Mouse (Mus musculus) heart, embryonic 10.5 days (tissue): ENCODE measurements around the gene Fgfr2. TPM values are rescaled to one million over a fixed set of nuclear protein-coding genes. Genes with fewer than 3 reads are reported as not detected.

ENCODE experiments used
- DNase-seq: peaks from one replicate; pipeline ENCODE4 v3.0.0-alpha.2; 2017; ENCODE audit warnings: low spot score
- H3K27ac ChIP-seq: fragments of 300-500 bp; sonication (generic); 2 replicates; pipeline ENCODE4 v1.5.1; 2016; ENCODE audit warnings: mild to moderate bottlenecking
- H3K27me3 ChIP-seq: fragments of 300-500 bp; sonication (generic); 2 replicates; pipeline ENCODE4 v1.6.1; 2016; ENCODE audit warnings: mild to moderate bottlenecking; ENCODE audit not compliant: poor library complexity, insufficient read depth, severe bottlenecking
- H3K36me3 ChIP-seq: fragments of 300-500 bp; sonication (generic); 2 replicates; pipeline ENCODE4 v1.6.1; 2016; ENCODE audit warnings: mild to moderate bottlenecking, moderate library complexity
- H3K4me1 ChIP-seq: fragments of 300-500 bp; sonication (generic); 2 replicates; pipeline ENCODE4 v1.6.1; 2016; ENCODE audit warnings: mild to moderate bottlenecking
- H3K4me3 ChIP-seq: fragments of 300-500 bp; sonication (generic); 2 replicates; pipeline ENCODE4 v1.5.1; 2016; ENCODE audit warnings: mild to moderate bottlenecking, moderate library complexity
- H3K9me3 ChIP-seq: fragments of 300-500 bp; sonication (generic); 2 replicates; pipeline ENCODE4 v1.6.1; 2016; ENCODE audit warnings: mild to moderate bottlenecking, moderate library complexity
- WGBS: fragments of 180-500 bp; shearing (Covaris S2); methylation state at CpG from one replicate; pipeline ENCODE4 v1.1.7; 2016; 5-methylcytosine and 5-hydroxymethylcytosine counted together
- polyA plus RNA-seq: library from polyadenylated mRNA; unstranded; fragments of >200 nt; fragmentation: Nextera tagmentation; extraction: Ambion mirVana; gene quantifications from 2 replicates; pipeline ENCODE4 v1.2.1, GENCODE M21; 2016

Fgfr2 gene
- polyA plus RNA-seq, 1 experiment from 2014 or later = 46.6 TPM

GRCm38 (mm10) chr7:131597779-131598482 is 1525.2 kb downstream of the Fgfr2 start:
- Histone ChIP-seq H3K4me1 (peaks cover 4% of the 10 kb centered on the region), H3K27me3 (peaks cover 32% of the 10 kb centered on the region; the same call in 1 of the 2 replicates), H3K9me3 (no peaks in the 10 kb centered on the region), H3K27ac (0 out of 2 replicates have a peak overlapping the region, but pooled peaks have one; percentile 25), H3K36me3 (no peaks in the 10 kb centered on the region), H3K4me3 (no peak overlapping the region)
- DNase-seq = no peak
- WGBS = 25% methylated on average over 12 of the region's 12 CpGs

DNA sequence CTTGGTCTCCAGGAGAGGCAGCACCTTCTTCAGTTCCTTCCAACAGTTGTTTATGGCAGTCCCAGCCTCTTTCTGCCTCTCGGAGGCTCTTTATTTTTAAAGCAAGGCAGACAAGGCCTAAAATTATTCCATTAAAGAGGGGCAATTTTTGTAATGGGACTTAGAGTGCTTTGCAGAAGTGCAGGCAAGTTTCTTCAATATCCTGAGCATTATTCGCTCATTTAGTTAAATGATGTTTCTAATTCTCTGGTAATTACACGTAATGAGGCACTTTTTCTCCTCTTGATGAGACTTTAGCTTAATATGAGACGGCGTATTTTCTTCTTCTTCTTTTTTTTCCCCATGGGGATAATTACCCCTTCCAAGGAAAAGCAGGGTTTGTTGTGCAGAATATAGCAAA is 1537.6 kb downstream of the Fgfr2 start:
- no peak for DNase-seq
- no peaks in the 10 kb centered on the region for H3K9me3 ChIP-seq
- H3K27ac ChIP-seq = no peak overlapping the region
- H3K36me3 ChIP-seq = no peaks in the 10 kb centered on the region
- H3K4me1 ChIP-seq = no peaks in the 10 kb centered on the region
- no peaks in the 10 kb centered on the region for H3K27me3 ChIP-seq
- 85% methylated on average over 5 of the region's 5 CpGs for WGBS
- H3K4me3 ChIP-seq = no peak overlapping the region

DNA sequence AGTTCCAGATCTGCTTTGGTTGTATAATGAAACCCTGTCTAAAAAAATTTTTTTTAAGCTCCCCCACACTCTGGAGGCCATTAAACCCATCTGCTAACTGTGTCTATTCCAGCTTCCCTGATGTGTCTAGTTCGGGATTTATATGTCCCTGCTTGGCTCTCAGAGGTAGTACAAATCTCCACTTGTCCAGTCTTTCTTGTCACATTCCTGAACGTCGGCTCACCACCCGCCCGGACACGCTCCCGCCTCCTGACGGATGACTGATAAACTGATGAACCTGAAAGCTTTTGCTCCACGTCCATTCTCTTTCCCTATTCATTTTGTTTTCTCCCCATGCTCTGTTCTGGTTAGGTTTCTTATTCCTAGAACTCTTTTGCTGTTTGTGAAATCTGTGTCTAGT is 1541.0 kb downstream of the Fgfr2 start:
- no peak overlapping the region for H3K4me3 ChIP-seq
- no peaks in the 10 kb centered on the region for H3K9me3 ChIP-seq
- no peaks in the 10 kb centered on the region for H3K36me3 ChIP-seq
- H3K27me3 ChIP-seq = no peaks in the 10 kb centered on the region
- WGBS = 40% methylated on average over 9 of the region's 9 CpGs
- peak; percentile 74 for DNase-seq
- no peaks in the 10 kb centered on the region for H3K4me1 ChIP-seq
- H3K27ac ChIP-seq = no peak overlapping the region

DNA sequence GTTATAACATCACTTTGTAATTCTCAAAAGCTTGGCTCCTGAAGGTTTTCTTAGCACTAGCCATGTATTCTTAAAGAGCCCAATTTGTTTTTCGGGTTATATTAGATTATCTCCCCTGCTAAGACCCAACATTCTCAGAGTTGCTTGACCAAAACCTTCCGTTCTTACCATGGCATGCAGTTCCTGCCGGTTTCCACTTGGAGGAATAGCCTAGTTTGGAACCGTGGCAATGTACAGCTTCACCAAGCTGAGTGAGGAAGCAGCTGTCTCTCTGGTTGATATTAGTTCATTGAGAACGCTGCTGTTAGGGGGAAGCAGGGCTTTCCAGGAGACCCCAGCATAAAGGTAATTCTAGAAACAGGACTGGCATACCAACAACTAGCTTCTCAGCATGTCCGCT is 1547.9 kb downstream of the Fgfr2 start:
- H3K4me3 ChIP-seq = no peak overlapping the region
- WGBS = 79% methylated on average over 6 of the region's 6 CpGs
- DNase-seq = no peak
- no peaks in the 10 kb centered on the region for H3K9me3 ChIP-seq
- H3K27ac ChIP-seq = no peak overlapping the region
- H3K4me1 ChIP-seq = no peaks in the 10 kb centered on the region
- H3K27me3 ChIP-seq = no peaks in the 10 kb centered on the region
- peaks cover 36% of the 10 kb centered on the region for H3K36me3 ChIP-seq

DNA sequence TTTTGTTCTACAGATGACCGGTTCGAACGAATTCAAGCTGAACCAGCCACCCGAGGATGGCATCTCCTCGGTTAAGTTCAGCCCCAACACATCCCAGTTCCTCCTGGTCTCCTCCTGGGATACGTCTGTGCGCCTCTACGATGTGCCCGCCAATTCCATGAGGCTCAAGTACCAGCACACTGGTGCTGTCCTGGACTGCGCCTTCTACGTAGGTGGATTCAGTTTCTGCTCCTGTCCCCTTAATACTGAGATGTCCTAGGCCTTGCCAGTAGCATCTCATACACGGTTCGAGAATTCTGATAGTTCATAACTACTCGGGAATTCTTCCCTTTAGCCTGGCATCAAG is 1562.5 kb downstream of the Fgfr2 start:
- DNase-seq = no peak
- Histone ChIP-seq H3K27ac (peak overlapping the region; percentile 98), H3K4me3 (peak overlapping the region; percentile 90), H3K4me1 (peaks cover 14% of the 10 kb centered on the region), H3K27me3 (peaks cover 38% of the 10 kb centered on the region), H3K9me3 (no peaks in the 10 kb centered on the region), H3K36me3 (peaks cover 30% of the 10 kb centered on the region)
- whole genome bisulfite sequencing = under 1% methylated on average over 14 of the region's 14 CpGs

DNA sequence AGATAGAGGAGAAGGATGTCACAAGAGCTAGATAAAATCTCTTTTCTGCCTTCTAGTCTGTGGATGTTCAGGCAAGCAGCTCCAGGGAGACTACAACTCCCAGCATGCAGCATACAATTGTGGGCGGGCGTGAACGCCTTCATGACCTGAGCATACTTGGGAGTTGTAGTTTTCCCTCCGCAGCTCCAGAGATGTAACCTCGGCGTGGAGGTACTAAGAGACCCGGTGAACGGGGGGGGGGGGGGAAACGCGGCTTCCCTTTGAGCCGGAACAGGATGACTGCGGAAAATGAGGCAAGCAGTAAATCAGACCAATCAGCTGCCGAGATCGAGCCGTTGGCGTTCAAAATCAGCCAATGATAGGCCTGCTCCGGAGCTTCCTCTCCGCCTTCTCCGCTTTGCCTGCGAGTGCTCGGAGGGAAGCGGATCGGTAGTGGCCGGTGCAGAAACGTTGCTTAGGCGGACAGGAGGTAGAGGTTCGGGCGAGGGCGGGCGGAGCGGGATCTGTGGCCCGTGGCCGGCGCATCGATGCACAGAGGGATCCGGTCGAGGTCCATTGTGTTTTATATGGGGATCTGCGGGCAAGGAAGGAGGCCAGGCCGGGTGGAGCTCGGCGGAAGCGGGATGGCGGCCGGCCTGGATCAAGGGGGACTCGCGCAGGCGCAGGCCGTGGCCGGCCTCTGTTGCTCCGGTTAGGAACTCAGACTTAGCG is 1563.0 kb downstream of the Fgfr2 start, which contains the start of gene Bub3:
Gene Bub3, plus strand, starts transcription at position 237 of the 711 bp plus-strand sequence.
- peak; percentile 97 for DNase-seq
- H3K4me3 ChIP-seq = peak within 1 kb of the TSS; percentile 90
- under 1% methylated on average over 47 of the region's 51 CpGs for WGBS
- H3K27ac ChIP-seq = peak within 1 kb of the TSS; percentile 98
- peaks cover 20% of the 10 kb centered on the region for H3K4me1 ChIP-seq
- H3K36me3 ChIP-seq = peaks cover 30% of the 10 kb centered on the region
- H3K9me3 ChIP-seq = no peaks in the 10 kb centered on the region
- H3K27me3 ChIP-seq = peaks cover 43% of the 10 kb centered on the region

- Histone ChIP-seq H3K4me3 (no peak overlapping the region), H3K27me3 (peaks cover 67% of the 10 kb centered on the region), H3K36me3 (peaks cover 11% of the 10 kb centered on the region), H3K9me3 (no peaks in the 10 kb centered on the region), H3K4me1 (peaks cover 31% of the 10 kb centered on the region), H3K27ac (no peak overlapping the region)
- DNase-seq = no peak
- 37% methylated on average over 2 of the region's 2 CpGs for WGBS
Measured at GRCm38 (mm10) chr7:131557751-131558150, 1565.4 kb downstream of the Fgfr2 start.

- DNase-seq = peak; percentile 76
- H3K27ac ChIP-seq = no peak overlapping the region
- peaks cover 77% of the 10 kb centered on the region for H3K27me3 ChIP-seq
- H3K4me1 ChIP-seq = peaks cover 33% of the 10 kb centered on the region
- no peaks in the 10 kb centered on the region for H3K9me3 ChIP-seq
- WGBS = under 1% methylated on average over 37 of the region's 37 CpGs
- H3K4me3 ChIP-seq = 0 out of 2 replicates have a peak overlapping the region, but pooled peaks have one; percentile 38
- peaks cover under 1% of the 10 kb centered on the region; the same call in 1 of the 2 replicates for H3K36me3 ChIP-seq
Measured at GRCm38 (mm10) chr7:131556541-131557271, 1566.4 kb downstream of the Fgfr2 start.

DNA sequence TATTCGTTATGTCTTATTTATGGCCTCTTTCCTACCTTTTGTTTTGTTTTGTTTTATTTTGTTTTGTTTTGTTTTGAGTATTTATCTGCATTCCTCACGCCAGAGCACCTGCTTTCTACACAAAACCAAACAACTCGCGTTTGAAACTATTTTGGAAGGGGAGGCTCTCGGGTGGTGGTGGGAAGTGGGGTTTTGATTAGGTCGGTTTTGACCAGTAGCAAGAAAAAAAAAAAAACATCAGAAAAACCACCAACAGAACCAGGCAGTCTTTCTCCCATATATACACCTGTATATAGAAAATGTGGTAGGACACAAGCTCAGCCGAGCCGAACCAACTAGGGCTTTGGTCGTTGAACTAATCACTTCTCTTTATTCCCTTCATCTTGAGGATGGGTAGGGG is 1567.0 kb downstream of the Fgfr2 start:
- 2% methylated on average over 9 of the region's 9 CpGs for WGBS
- no peak for DNase-seq
- Histone ChIP-seq H3K9me3 (no peaks in the 10 kb centered on the region), H3K4me1 (peaks cover 33% of the 10 kb centered on the region), H3K27me3 (peaks cover 83% of the 10 kb centered on the region), H3K27ac (no peak overlapping the region), H3K4me3 (peak overlapping the region; percentile 19; the same call in 1 of the 2 replicates), H3K36me3 (no peaks in the 10 kb centered on the region)

DNA sequence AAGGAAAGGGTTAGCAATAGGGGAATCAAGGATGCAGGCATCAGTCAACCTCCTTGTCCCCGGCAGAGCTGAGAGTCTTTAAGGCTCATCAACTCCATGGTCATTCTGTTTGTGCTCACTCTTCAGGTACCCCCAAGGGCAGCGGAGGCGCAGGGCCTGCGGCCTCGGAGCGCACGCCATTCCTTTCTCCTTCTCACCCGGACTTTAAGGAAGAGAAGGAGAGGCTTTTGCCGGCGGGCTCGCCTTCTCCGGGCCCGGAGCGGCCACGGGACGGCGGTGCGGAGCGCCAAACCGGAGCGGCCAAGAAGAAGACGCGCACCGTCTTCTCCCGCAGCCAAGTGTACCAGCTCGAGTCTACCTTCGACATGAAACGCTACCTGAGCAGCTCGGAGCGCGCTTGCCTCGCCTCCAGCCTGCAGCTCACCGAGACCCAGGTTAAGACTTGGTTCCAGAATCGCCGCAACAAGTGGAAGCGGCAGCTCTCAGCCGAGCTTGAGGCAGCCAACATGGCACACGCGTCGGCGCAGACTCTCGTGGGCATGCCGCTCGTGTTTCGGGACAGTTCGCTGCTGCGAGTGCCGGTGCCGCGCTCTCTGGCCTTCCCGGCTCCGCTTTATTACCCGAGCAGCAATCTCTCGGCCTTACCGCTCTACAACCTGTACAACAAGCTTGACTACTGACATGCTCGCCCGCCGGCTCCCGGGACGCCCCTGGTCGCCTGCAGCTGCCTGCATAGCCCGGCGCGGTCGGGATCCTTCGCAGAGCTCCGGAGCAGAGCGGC is 1567.7 kb downstream of the Fgfr2 start:
- DNase-seq = no peak
- H3K27ac ChIP-seq = no peak overlapping the region
- H3K4me3 ChIP-seq = peak overlapping the region; percentile 19
- H3K9me3 ChIP-seq = no peaks in the 10 kb centered on the region
- under 1% methylated on average over 68 of the region's 68 CpGs for WGBS
- no peaks in the 10 kb centered on the region for H3K36me3 ChIP-seq
- peaks cover 33% of the 10 kb centered on the region for H3K4me1 ChIP-seq
- peaks cover 89% of the 10 kb centered on the region for H3K27me3 ChIP-seq

DNA sequence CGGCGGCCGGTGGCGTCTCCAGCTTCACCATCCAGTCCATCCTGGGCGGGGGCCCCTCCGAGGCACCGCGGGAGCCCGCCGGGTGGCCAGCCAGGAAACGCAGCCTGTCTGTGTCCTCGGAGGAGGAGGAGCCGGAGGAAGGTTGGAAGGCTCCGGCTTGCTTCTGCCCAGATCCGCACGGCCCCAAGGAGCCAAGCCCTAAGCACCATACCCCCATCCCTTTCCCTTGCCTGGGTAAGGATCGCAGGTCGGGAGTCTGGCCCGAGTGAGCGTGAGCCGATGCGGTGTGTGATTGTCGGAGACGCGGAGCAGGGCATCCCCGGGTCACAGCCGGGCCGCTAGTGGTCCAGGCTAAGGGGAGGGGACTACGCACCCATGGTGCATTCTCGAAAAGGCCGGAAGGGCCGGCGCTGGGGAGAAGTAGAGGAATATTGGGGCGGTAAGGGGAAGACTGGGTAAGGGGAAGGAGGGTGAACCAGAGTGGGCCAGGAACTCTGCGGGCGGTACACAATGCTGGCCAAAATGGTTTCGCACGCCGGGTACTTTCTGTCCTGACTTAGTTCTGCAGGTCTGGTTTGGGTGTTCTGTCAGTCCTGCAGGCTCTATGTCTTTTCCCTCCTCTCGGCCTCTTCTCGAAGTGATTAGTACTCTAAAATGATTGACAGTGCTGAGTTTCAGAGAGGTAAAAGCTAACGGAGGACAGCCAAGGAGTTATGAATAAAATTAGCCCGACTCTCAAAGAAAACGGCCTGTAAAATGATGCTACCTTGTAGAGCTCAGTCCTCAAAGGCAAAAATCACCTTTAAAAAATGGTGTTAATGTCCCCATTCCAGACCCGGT is 1568.6 kb downstream of the Fgfr2 start:
- Histone ChIP-seq H3K36me3 (no peaks in the 10 kb centered on the region), H3K4me3 (peak overlapping the region; percentile 58), H3K9me3 (no peaks in the 10 kb centered on the region), H3K4me1 (peaks cover 33% of the 10 kb centered on the region), H3K27ac (no peak overlapping the region), H3K27me3 (peaks cover 99% of the 10 kb centered on the region)
- DNase-seq = no peak
- WGBS = under 1% methylated on average over 45 of the region's 45 CpGs

- peak; percentile 77 for DNase-seq
- under 1% methylated on average over 39 of the region's 39 CpGs for WGBS
- H3K4me1 ChIP-seq = peaks cover 33% of the 10 kb centered on the region
- no peaks in the 10 kb centered on the region for H3K36me3 ChIP-seq
- H3K4me3 ChIP-seq = peak overlapping the region; percentile 58
- peaks cover 99% of the 10 kb centered on the region for H3K27me3 ChIP-seq
- H3K27ac ChIP-seq = no peak overlapping the region
- no peaks in the 10 kb centered on the region for H3K9me3 ChIP-seq
Measured at GRCm38 (mm10) chr7:131553771-131554175, 1569.4 kb downstream of the Fgfr2 start.
